Mouse (Mus musculus): ENCODE results near the gene Pgm2.

The Pgm2 gene

GRCm38 (mm10) chr5:64092748-64093292 lies at the start of gene Pgm2:
TSS of gene Pgm2 (plus strand) at chr5:64092950.
- peak; percentile 84 for DNase-seq

- DNase-seq, result no peak
Measured at GRCm38 (mm10) chr5:64043694-64044453, 48.9 kb upstream of the Pgm2 start.

- DNase-seq, result peak; percentile 54
Measured at GRCm38 (mm10) chr5:64044790-64045189, 48.0 kb upstream of the Pgm2 start.

- no peak for DNase-seq
Measured at GRCm38 (mm10) chr5:64045502-64045901, 47.2 kb upstream of the Pgm2 start.

DNA sequence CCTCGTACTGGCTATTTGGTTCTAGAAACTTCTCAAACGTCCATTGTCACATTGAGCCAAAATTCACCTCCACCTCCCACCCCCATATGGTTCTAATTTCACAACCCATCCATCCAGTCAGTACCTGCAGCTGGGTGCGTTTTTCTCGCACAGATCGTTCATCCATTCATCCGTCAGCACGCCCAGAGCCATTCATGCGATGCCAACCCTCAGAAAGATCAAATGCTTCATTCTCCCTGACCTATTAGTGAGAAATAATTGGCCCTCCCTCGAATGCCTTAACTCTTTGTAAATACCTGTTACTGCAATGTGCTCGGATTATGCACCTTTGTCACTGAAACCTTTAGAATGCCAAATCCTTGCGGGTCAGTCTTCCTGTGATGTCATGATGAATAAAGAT lies 45.8 kb upstream of the Pgm2 start:
- DNase-seq, result no peak

GRCm38 (mm10) chr5:64047921-64048320 lies 44.8 kb upstream of the Pgm2 start:
- DNase-seq, result no peak

GRCm38 (mm10) chr5:64048605-64049004 lies 44.1 kb upstream of the Pgm2 start:
- no peak for DNase-seq

DNA sequence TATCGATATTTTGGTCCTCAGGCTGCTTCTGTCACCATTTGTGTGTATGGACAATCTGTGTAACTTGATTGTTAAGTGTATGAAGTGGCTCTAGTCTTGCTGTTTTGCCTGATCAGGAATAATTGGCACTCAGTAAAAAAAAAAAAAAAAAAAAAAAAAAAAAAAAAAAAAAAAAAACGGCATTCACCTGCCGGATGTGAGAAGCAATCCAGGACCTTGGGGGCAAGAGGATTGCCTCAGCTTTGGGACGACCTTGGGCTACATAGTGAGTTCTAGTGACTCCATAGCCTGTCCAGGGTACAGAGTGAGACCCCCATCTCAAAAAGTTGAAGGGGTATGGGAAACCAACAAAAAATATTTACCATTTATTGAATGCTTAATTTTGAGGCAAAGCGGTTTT lies 43.5 kb upstream of the Pgm2 start:
- DNase-seq, result no peak

DNA sequence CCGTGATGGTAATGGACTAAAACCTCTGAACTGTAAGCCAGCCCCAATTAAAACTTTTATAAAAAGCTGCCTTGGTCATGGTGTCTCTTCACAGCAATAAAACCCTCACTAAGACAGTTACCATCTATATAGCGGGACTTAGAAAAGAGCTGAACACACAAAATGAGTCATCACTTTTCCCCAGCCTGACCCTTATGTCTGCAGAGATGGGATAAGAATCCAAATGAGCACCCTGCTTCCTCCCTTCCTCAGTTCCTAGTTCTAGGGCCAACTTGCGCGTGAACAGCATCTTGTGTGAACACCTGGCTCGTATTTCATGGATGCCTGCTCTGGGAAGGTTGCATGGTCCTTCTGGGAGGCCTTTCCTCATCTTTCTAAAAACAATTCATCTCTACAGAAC lies 39.7 kb upstream of the Pgm2 start:
- DNase-seq, result no peak

- no peak for DNase-seq
Measured at GRCm38 (mm10) chr5:64056210-64056609, 36.5 kb upstream of the Pgm2 start.

GRCm38 (mm10) chr5:64060881-64061280 lies 31.9 kb upstream of the Pgm2 start:
- no peak for DNase-seq

- no peak for DNase-seq
Measured at GRCm38 (mm10) chr5:64061643-64062042, 31.1 kb upstream of the Pgm2 start.

GRCm38 (mm10) chr5:64062882-64063621 lies 29.7 kb upstream of the Pgm2 start:
- no peak for DNase-seq

GRCm38 (mm10) chr5:64063622-64064355 lies 29.0 kb upstream of the Pgm2 start:
- DNase-seq, result no peak

- no peak for DNase-seq
Measured at GRCm38 (mm10) chr5:64064401-64064800, 28.3 kb upstream of the Pgm2 start.

GRCm38 (mm10) chr5:64065497-64066046 lies 27.2 kb upstream of the Pgm2 start:
- no peak for DNase-seq

DNA sequence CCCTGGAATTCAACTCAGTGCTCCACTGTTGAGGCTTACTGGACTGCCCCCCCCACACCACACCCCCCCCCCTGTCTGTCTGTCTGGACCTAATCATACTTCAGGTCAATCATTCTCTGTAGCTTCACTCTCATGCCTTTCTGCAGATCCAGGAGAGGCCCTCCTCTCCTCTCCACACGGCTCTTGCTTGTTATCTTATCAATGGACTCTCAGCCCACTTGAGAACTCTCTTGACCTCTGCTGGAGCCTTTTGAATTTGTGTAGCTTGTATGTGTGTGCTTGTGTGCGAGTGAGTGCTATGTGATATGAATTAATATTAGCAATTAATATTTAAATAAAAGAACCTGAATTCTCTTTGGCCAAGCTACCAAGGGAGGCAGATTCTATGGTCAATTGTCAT lies 26.6 kb upstream of the Pgm2 start:
- DNase-seq, result no peak

DNA sequence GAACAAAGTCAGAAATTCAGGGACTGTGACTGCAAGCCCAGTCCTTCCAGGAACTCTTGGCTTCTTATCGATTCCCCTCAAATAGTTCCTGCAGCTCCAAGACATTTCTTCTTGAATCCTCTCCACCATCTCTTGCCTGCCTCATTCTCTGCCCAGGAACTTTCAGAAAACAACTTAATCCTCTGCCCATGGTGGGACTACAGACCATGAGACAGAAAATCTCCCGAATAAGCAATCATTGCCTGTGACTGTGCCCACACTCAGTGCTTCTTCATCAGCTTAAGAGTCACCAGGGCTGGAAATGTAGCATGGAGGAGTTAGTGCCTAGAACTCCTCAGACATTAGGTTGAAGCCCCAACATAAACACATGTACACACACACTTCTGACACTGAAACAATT lies 25.2 kb upstream of the Pgm2 start:
- no peak for DNase-seq

- DNase-seq, result no peak
Measured at GRCm38 (mm10) chr5:64070081-64070673, 22.6 kb upstream of the Pgm2 start.

- no peak for DNase-seq
Measured at GRCm38 (mm10) chr5:64070742-64071476, 21.8 kb upstream of the Pgm2 start.

DNA sequence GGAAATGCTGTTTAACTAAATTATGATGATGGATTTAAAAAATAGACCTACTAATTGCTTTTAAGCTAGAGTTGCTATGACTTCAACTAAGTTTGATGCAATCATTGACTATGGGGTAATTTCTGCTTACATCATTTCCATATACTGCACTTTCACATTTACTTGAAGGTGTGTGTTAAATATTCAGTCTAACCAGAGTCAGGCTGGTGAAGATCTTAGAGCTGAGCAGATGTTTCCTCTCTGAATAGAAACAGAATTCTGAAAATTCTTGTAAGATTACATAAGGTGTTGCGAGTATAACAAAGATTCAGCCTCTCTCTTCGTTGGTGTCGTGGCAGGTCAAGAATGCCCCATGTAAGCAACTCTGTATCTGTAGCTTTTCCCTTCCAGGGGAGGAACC lies 18.3 kb upstream of the Pgm2 start:
- no peak for DNase-seq

- peak; percentile 19 for DNase-seq
Measured at GRCm38 (mm10) chr5:64075506-64075905, 17.2 kb upstream of the Pgm2 start.
